Mouse (Mus musculus): ENCODE data around the gene Psmb8.

The Psmb8 gene

GRCm38 (mm10) chr17:34196941-34197894 is at the start of gene Psmb8:
TSS of gene Psmb8 (plus strand) at chr17:34197721.
- DNase-seq, result peak; percentile 97

- DNase-seq, result peak; percentile 69 to 81
Measured at GRCm38 (mm10) chr17:34152923-34153322, 44.6 kb upstream of the Psmb8 start, which contains the start of gene H2-DMb1. TSS of gene H2-DMb1 (plus strand) at chr17:34153072.

- DNase-seq, result no peak
Measured at GRCm38 (mm10) chr17:34155534-34155933, 42.0 kb upstream of the Psmb8 start.

GRCm38 (mm10) chr17:34164202-34164895 is 33.2 kb upstream of the Psmb8 start:
- DNase-seq, result peak; percentile 30 to 32

- DNase-seq, result no peak
Measured at GRCm38 (mm10) chr17:34165033-34165730, 32.3 kb upstream of the Psmb8 start.

- DNase-seq, result peak in 1 of 2 experiments; percentile 48
Measured at GRCm38 (mm10) chr17:34169279-34169678, 28.2 kb upstream of the Psmb8 start.

GRCm38 (mm10) chr17:34170487-34170876 is 27.0 kb upstream of the Psmb8 start:
- DNase-seq, result no peak

- peak; percentile 79 to 84 for DNase-seq
Measured at GRCm38 (mm10) chr17:34170877-34171498, 26.5 kb upstream of the Psmb8 start.

GRCm38 (mm10) chr17:34172528-34172927 is 25.0 kb upstream of the Psmb8 start:
- DNase-seq, result no peak

- no peak for DNase-seq
Measured at GRCm38 (mm10) chr17:34174075-34174474, 23.4 kb upstream of the Psmb8 start.

GRCm38 (mm10) chr17:34177179-34177578 is 20.3 kb upstream of the Psmb8 start:
- DNase-seq, result no peak

GRCm38 (mm10) chr17:34179019-34179418 is 18.5 kb upstream of the Psmb8 start:
- DNase-seq, result no peak

GRCm38 (mm10) chr17:34179913-34180859 is 17.3 kb upstream of the Psmb8 start:
- no peak for DNase-seq

GRCm38 (mm10) chr17:34183564-34184219 is 13.8 kb upstream of the Psmb8 start:
- no peak for DNase-seq

- no peak for DNase-seq
Measured at GRCm38 (mm10) chr17:34185526-34185925, 12.0 kb upstream of the Psmb8 start.

GRCm38 (mm10) chr17:34186885-34187260 is 10.6 kb upstream of the Psmb8 start:
- DNase-seq, result no peak

- peak; percentile 97 to 98 for DNase-seq
Measured at GRCm38 (mm10) chr17:34187261-34187916, 10.1 kb upstream of the Psmb8 start, which contains the start of the genes Tap1 and Psmb9. TSS of gene Tap1 (plus strand) at chr17:34187553. TSS of gene Psmb9 (minus strand) at chr17:34187764.

- DNase-seq, result no peak
Measured at GRCm38 (mm10) chr17:34188010-34188409, 9.5 kb upstream of the Psmb8 start.

GRCm38 (mm10) chr17:34188986-34189385 is 8.5 kb upstream of the Psmb8 start:
- no peak for DNase-seq

GRCm38 (mm10) chr17:34192852-34193251 is 4.7 kb upstream of the Psmb8 start:
- no peak for DNase-seq

All from lung, adult 18-20 months (tissue).